ENCODE assay signal across 27 mouse cellular contexts in the genomic region with DNA sequence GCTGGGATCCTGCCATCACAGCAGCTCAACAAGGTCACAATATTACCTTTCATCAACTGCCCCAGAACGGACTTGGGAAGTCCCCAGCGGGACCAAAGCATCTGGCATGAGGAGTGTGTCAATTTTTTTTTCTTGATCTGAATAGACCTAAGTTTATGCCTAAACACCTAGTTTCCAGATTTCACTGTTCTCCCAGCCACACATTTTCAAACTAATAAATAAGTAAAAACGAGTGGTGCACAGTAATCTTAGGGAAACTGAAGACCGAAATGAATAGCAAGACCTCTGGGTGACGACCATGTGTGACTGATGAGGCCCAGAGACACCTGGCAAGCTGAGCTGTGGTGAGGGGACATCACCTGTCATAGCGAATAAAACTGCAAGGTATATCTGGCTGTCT. TPM values are rescaled to one million over a fixed set of nuclear protein-coding genes. Genes with fewer than 3 reads are reported as not detected.
DNase-seq lines count a peak whose midpoint lies in the region; TF ChIP-seq lines count a peak whose summit lies in the region.
"Had no signal": no experiment of that assay in that cellular context is flagged by ENCODE, and none has a peak within 500 bp of the region (broad histone marks: within the 10 kb centered on the region; RNA-seq: fewer than 3 reads in every experiment).

No protein-coding gene starts in this region.

- H3K9ac ChIP-seq in ES-Bruce4 (ENCODE audit: low read depth, poor library complexity, severe bottlenecking): no peak overlapping the region
- H3K9ac ChIP-seq: forebrain, postnatal 0 days; heart, embryonic 13.5 days; hindbrain, embryonic 14.5 days; intestine, embryonic 15.5 days had no signal

- intact Hi-C loops in gastrocnemius, adult 2 months (cut with DNase I): no loop called here

- no peaks in the 10 kb centered on the region for H3K27me3 ChIP-seq in ES-Bruce4 (ENCODE audit: control insufficient read depth, insufficient read depth, low read length, poor library complexity, severe bottlenecking)
- H3K27me3 ChIP-seq: intestine, embryonic 15.5 days; Patski had no signal

- no peak for TF ChIP-seq EP300 in ES-Bruce4 (IDR thresholded peaks at IDR 0.05; ENCODE audit: insufficient read depth, low read depth, low read length)

- H3K4me1 ChIP-seq in ES-Bruce4 (ENCODE audit: control insufficient read depth, insufficient read depth, low read length): peaks cover 12% of the 10 kb centered on the region

- no peak overlapping the region for H3K27ac ChIP-seq in gastrocnemius, adult 2 months
- H3K27ac ChIP-seq in ES-Bruce4 (ENCODE audit: insufficient read depth, low read length): peak overlapping the region; percentile 14; the same call in 1 of the 2 replicates
- H3K27ac ChIP-seq: heart, adult 2 months; heart, embryonic 13.5 days; hindbrain, embryonic 14.5 days; hindbrain, postnatal 0 days; intestine, embryonic 15.5 days had no signal

- H3K9me3 ChIP-seq in ES-Bruce4 (replicated peaks; ENCODE audit: control insufficient read depth, insufficient read depth, low read length, poor library complexity, severe bottlenecking): no peaks in the 10 kb centered on the region
- H3K9me3 ChIP-seq: G1E; heart, embryonic 10.5 days; heart, embryonic 13.5 days; intestine, embryonic 15.5 days had no signal

- no peak for TF ChIP-seq POLR2A in ES-Bruce4 (IDR thresholded peaks at IDR 0.05; ENCODE audit: insufficient read depth, low read length)

- peak; percentile 23 for DNase-seq in gastrocnemius, adult 2 months
- DNase-seq in gastrocnemius, postnatal 25 days: no peak
- DNase-seq in A20 (ENCODE audit: low read depth, low spot score): peak; percentile 88
- no peak for DNase-seq in thymus, postnatal 36 days
- DNase-seq in retina, postnatal 1 day: no peak
- DNase-seq: adrenal gland, postnatal 10 days; cerebellum, adult 18-20 months; cerebellum, adult 9-10 months; forebrain, postnatal 0 days; gastrocnemius, postnatal 36 days; heart, adult 2 months; heart, postnatal 14 days; heart, postnatal 4 days; kidney, adult 2 months had no signal

- H3K36me3 ChIP-seq in ES-Bruce4 (ENCODE audit: control insufficient read depth, insufficient read depth, low read length, poor library complexity, severe bottlenecking): no peaks in the 10 kb centered on the region
- H3K36me3 ChIP-seq: heart, embryonic 10.5 days; heart, embryonic 13.5 days; intestine, embryonic 15.5 days had no signal

- no peak for TF ChIP-seq CTCF in gastrocnemius, adult 2 months (IDR thresholded peaks at IDR 0.05)
- TF ChIP-seq CTCF in ES-Bruce4 (IDR thresholded peaks at IDR 0.05; ENCODE audit: low read depth, low read length): no peak

- H3K4me3 ChIP-seq in gastrocnemius, adult 2 months: no peak overlapping the region
- H3K4me3 ChIP-seq in ES-Bruce4 (ENCODE audit: low read depth, low read length): no peak overlapping the region
- H3K4me3 ChIP-seq: heart, adult 2 months; heart, embryonic 10.5 days; heart, embryonic 13.5 days; intestine, embryonic 15.5 days had no signal

RNA-seq across cellular contexts. Expression of a gene that starts 3.9 kb away (rescaled TPM):
- total RNA-seq in gastrocnemius, adult 2 months (2021): 10 to 100 TPM; 68.8 to 74.4 TPM
- total RNA-seq in gastrocnemius, postnatal 25 days (2021): 10 to 100 TPM; 55.1 to 59.4 TPM
- 165 and 176 TPM in 2 replicates for polyA plus RNA-seq in ES-Bruce4 (2011; ENCODE audit: insufficient read depth, insufficient read length, low read depth, missing spikeins)

RNA-seq across cellular contexts. Expression of a gene that starts 39.1 kb away (rescaled TPM):
- not detected for total RNA-seq in gastrocnemius, adult 2 months (2021)
- not detected for total RNA-seq in gastrocnemius, postnatal 25 days (2021)
- not detected in 2 replicates for polyA plus RNA-seq in ES-Bruce4 (2011; ENCODE audit: insufficient read depth, insufficient read length, low read depth, missing spikeins)
- total RNA-seq: adrenal gland, postnatal 36 days; forebrain, postnatal 0 days; gastrocnemius, adult 8-10 months; gastrocnemius, postnatal 36 days; granulocyte monocyte progenitor cell, adult 5-6 weeks; hindbrain, postnatal 0 days had no signal
- polyA plus RNA-seq: C2C12; forebrain, embryonic 14.5 days; forebrain, postnatal 0 days; G1E; heart, embryonic 10.5 days; heart, embryonic 13.5 days; hindbrain, embryonic 14.5 days; hindbrain, postnatal 0 days; Patski had no signal

Comparison
In these comparisons a context has a peak if more than half of its experiments do, and no peak if none do; other contexts are left out.
1. DNase-seq: peak in gastrocnemius, adult 2 months (single experiment) and A20 (single experiment); none in gastrocnemius, postnatal 25 days (single experiment), thymus, postnatal 36 days (0 of 2) and retina, postnatal 1 day (single experiment).